Mouse (Mus musculus): ENCODE measurements around the gene Ano5. TPM values are rescaled to one million over a fixed set of nuclear protein-coding genes. Genes with fewer than 3 reads are reported as not detected.

Ano5 gene
- polyA plus RNA-seq (2015; fragmentation: Nextera tagmentation; extraction: Ambion mirVana), result 2.3 and 2.4 TPM in 2 replicates

- H3K9ac ChIP-seq (ENCODE audit: low read depth, low read length), result 0 out of 2 replicates have a peak within 1 kb of the TSS, but pooled peaks have one; percentile 31
Observed at GRCm38 (mm10) chr7:51510671-51511651, at the start of gene Ano5. Gene Ano5, plus strand, starts transcription at chr7:51511029.

DNA sequence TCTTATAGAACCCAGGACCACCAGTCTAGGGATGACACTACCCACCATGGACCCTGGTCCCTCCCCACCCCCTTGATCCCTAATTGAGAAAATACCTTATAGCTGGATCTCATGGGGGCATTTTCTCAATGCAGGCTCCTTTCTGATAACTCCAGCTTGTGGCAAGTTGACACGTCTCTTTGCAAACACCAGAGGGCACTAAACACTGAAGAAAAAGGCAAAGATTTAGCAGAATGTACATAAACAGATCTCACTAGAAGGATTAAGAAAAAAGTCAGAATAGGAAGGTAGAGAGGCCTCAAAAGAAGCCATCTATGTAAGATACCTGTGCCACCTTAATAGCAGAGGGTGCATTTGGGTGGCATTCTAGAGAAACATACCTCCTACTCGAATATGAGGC is 11.4 kb upstream of the Ano5 start:
- H3K27me3 ChIP-seq (ENCODE audit: insufficient read depth, low read length), result no peaks in the 10 kb centered on the region
- H3K27ac ChIP-seq, result 0 out of 2 replicates have a peak overlapping the region, but pooled peaks have one; percentile 31
- no peak overlapping the region for H3K9ac ChIP-seq (ENCODE audit: low read depth, low read length)
- no peak overlapping the region for H3K4me2 ChIP-seq (ENCODE audit: low read length)
- no peaks in the 10 kb centered on the region for H3K4me1 ChIP-seq (replicated peaks; ENCODE audit: insufficient read depth, low read length)
- 34% methylated on average over 2 of the region's 2 CpGs for WGBS
- ATAC-seq (replicated peaks; ENCODE audit: low FRiP score, low read depth), result no peak
- no peak overlapping the region for H3K4me3 ChIP-seq (replicated peaks; ENCODE audit: low read depth, low read length)
- peak; percentile 58 for DNase-seq (ENCODE audit: low spot score)
- TF ChIP-seq CTCF (IDR thresholded peaks at IDR 0.05; ENCODE audit: low read depth), result peak; percentile 62
- H3K9me3 ChIP-seq (replicated peaks; ENCODE audit: low read length), result no peaks in the 10 kb centered on the region
- H3K36me3 ChIP-seq (ENCODE audit: insufficient read depth, low read length), result no peaks in the 10 kb centered on the region

More at GRCm38 (mm10) chr7:51510671-51511651, at the start of gene Ano5:
- Histone ChIP-seq H3K4me2 (ENCODE audit: low read length) (peak within 1 kb of the TSS; percentile 88), H3K27me3 (ENCODE audit: insufficient read depth, low read length) (no peaks in the 10 kb centered on the region), H3K4me3 (replicated peaks; ENCODE audit: low read depth, low read length) (peak within 1 kb of the TSS; percentile 42), H3K36me3 (ENCODE audit: insufficient read depth, low read length) (no peaks in the 10 kb centered on the region), H3K4me1 (replicated peaks; ENCODE audit: insufficient read depth, low read length) (no peaks in the 10 kb centered on the region), H3K27ac (no peak within 1 kb of the TSS), H3K9me3 (replicated peaks; ENCODE audit: low read length) (no peaks in the 10 kb centered on the region)
- peak; percentile 94 for ATAC-seq (replicated peaks; ENCODE audit: low FRiP score, low read depth)
- TF ChIP-seq CTCF (IDR thresholded peaks at IDR 0.05; ENCODE audit: low read depth), result no peak
- WGBS, result 2% methylated on average over 45 of the region's 45 CpGs
- DNase-seq (ENCODE audit: low spot score), result peak; percentile 67

- WGBS, result 37% methylated on average over 2 of the region's 2 CpGs
- peak; percentile 68 for DNase-seq (ENCODE audit: low spot score)
- no peak for TF ChIP-seq CTCF (IDR thresholded peaks at IDR 0.05; ENCODE audit: low read depth)
- H3K9me3 ChIP-seq (replicated peaks; ENCODE audit: low read length), result no peaks in the 10 kb centered on the region
- no peaks in the 10 kb centered on the region for H3K4me1 ChIP-seq (replicated peaks; ENCODE audit: insufficient read depth, low read length)
- H3K4me3 ChIP-seq (replicated peaks; ENCODE audit: low read depth, low read length), result no peak overlapping the region
- no peak overlapping the region for H3K9ac ChIP-seq (ENCODE audit: low read depth, low read length)
- H3K27me3 ChIP-seq (ENCODE audit: insufficient read depth, low read length), result no peaks in the 10 kb centered on the region
- peak; percentile 80 for ATAC-seq (replicated peaks; ENCODE audit: low FRiP score, low read depth)
- H3K27ac ChIP-seq, result no peak overlapping the region
- no peak overlapping the region for H3K4me2 ChIP-seq (ENCODE audit: low read length)
- no peaks in the 10 kb centered on the region for H3K36me3 ChIP-seq (ENCODE audit: insufficient read depth, low read length)
Observed at GRCm38 (mm10) chr7:51503940-51504339, 6.9 kb upstream of the Ano5 start.

- 71% methylated on average over 7 of the region's 7 CpGs for WGBS
- Histone ChIP-seq H3K4me1 (replicated peaks; ENCODE audit: insufficient read depth, low read length) (no peaks in the 10 kb centered on the region), H3K9ac (ENCODE audit: low read depth, low read length) (no peak overlapping the region), H3K9me3 (replicated peaks; ENCODE audit: low read length) (no peaks in the 10 kb centered on the region), H3K27ac (no peak overlapping the region), H3K27me3 (ENCODE audit: insufficient read depth, low read length) (no peaks in the 10 kb centered on the region), H3K36me3 (ENCODE audit: insufficient read depth, low read length) (no peaks in the 10 kb centered on the region), H3K4me3 (replicated peaks; ENCODE audit: low read depth, low read length) (no peak overlapping the region), H3K4me2 (ENCODE audit: low read length) (no peak overlapping the region)
- TF ChIP-seq CTCF (IDR thresholded peaks at IDR 0.05; ENCODE audit: low read depth), result no peak
- ATAC-seq (replicated peaks; ENCODE audit: low FRiP score, low read depth), result no peak
- no peak for DNase-seq (ENCODE audit: low spot score)
Observed at GRCm38 (mm10) chr7:51510147-51510546, 682 bp upstream of the Ano5 start.

GRCm38 (mm10) chr7:51539344-51539743 is 28.5 kb downstream of the Ano5 start:
- no peak overlapping the region for H3K9ac ChIP-seq (ENCODE audit: low read depth, low read length)
- no peak overlapping the region for H3K4me3 ChIP-seq (replicated peaks; ENCODE audit: low read depth, low read length)
- no peaks in the 10 kb centered on the region for H3K9me3 ChIP-seq (replicated peaks; ENCODE audit: low read length)
- no peaks in the 10 kb centered on the region for H3K36me3 ChIP-seq (ENCODE audit: insufficient read depth, low read length)
- H3K27me3 ChIP-seq (ENCODE audit: insufficient read depth, low read length), result no peaks in the 10 kb centered on the region
- no peaks in the 10 kb centered on the region for H3K4me1 ChIP-seq (replicated peaks; ENCODE audit: insufficient read depth, low read length)
- no peak overlapping the region for H3K4me2 ChIP-seq (ENCODE audit: low read length)
- DNase-seq (ENCODE audit: low spot score), result no peak
- TF ChIP-seq CTCF (IDR thresholded peaks at IDR 0.05; ENCODE audit: low read depth), result no peak
- ATAC-seq (replicated peaks; ENCODE audit: low FRiP score, low read depth), result no peak
- no peak overlapping the region for H3K27ac ChIP-seq

GRCm38 (mm10) chr7:51540736-51541135 is 29.9 kb downstream of the Ano5 start:
- peak; percentile 59 for TF ChIP-seq CTCF (IDR thresholded peaks at IDR 0.05; ENCODE audit: low read depth)
- peak; percentile 2 for DNase-seq (ENCODE audit: low spot score)
- no peak overlapping the region for H3K4me2 ChIP-seq (ENCODE audit: low read length)
- no peak overlapping the region for H3K4me3 ChIP-seq (replicated peaks; ENCODE audit: low read depth, low read length)
- H3K9ac ChIP-seq (ENCODE audit: low read depth, low read length), result no peak overlapping the region
- no peaks in the 10 kb centered on the region for H3K36me3 ChIP-seq (ENCODE audit: insufficient read depth, low read length)
- WGBS, result 69% methylated on average over 6 of the region's 6 CpGs
- no peaks in the 10 kb centered on the region for H3K9me3 ChIP-seq (replicated peaks; ENCODE audit: low read length)
- H3K27me3 ChIP-seq (ENCODE audit: insufficient read depth, low read length), result no peaks in the 10 kb centered on the region
- H3K27ac ChIP-seq, result no peak overlapping the region
- no peak for ATAC-seq (replicated peaks; ENCODE audit: low FRiP score, low read depth)
- no peaks in the 10 kb centered on the region for H3K4me1 ChIP-seq (replicated peaks; ENCODE audit: insufficient read depth, low read length)

All from kidney, postnatal 0 days (tissue).